Mouse (Mus musculus): ENCODE measurements around the gene Myt1l. TPM values are rescaled to one million over a fixed set of nuclear protein-coding genes. Genes with fewer than 3 reads are reported as not detected.
A peak's percentile ranks its signal among the peaks of the same experiment; 100 is the strongest.

The Myt1l gene
- polyA plus RNA-seq, 1 experiment from 2014 or later = 331 TPM

GRCm38 (mm10) chr12:29675594-29676362 is 147.6 kb downstream of the Myt1l start:
- ATAC-seq (replicated peaks) = peak; percentile 69
- H3K9ac ChIP-seq = no peak overlapping the region

GRCm38 (mm10) chr12:29682384-29682783 is 154.2 kb downstream of the Myt1l start:
- Histone ChIP-seq H3K36me3 (replicated peaks) (no peaks in the 10 kb centered on the region), H3K4me3 (no peak overlapping the region), H3K4me1 (peaks cover 26% of the 10 kb centered on the region), H3K4me2 (no peak overlapping the region), H3K27me3 (replicated peaks) (no peaks in the 10 kb centered on the region), H3K9me3 (no peaks in the 10 kb centered on the region), H3K27ac (no peak overlapping the region), H3K9ac (no peak overlapping the region)
- 90% methylated on average over 8 of the region's 8 CpGs for WGBS
- no peak for ATAC-seq (replicated peaks)

More at GRCm38 (mm10) chr12:29675594-29676362, 147.6 kb downstream of the Myt1l start:
- Histone ChIP-seq H3K27ac (peak overlapping the region; percentile 53), H3K9me3 (no peaks in the 10 kb centered on the region), H3K4me2 (no peak overlapping the region), H3K27me3 (replicated peaks) (no peaks in the 10 kb centered on the region), H3K4me1 (peaks cover 19% of the 10 kb centered on the region), H3K4me3 (no peak overlapping the region), H3K36me3 (replicated peaks) (no peaks in the 10 kb centered on the region)
- WGBS = 41% methylated on average over 14 of the region's 14 CpGs

GRCm38 (mm10) chr12:29682946-29683345 is 154.8 kb downstream of the Myt1l start:
- Histone ChIP-seq H3K27me3 (replicated peaks) (no peaks in the 10 kb centered on the region), H3K4me1 (peaks cover 26% of the 10 kb centered on the region), H3K36me3 (replicated peaks) (no peaks in the 10 kb centered on the region), H3K9ac (no peak overlapping the region), H3K4me3 (no peak overlapping the region), H3K4me2 (no peak overlapping the region), H3K27ac (no peak overlapping the region), H3K9me3 (no peaks in the 10 kb centered on the region)
- ATAC-seq (replicated peaks) = no peak
- 89% methylated on average over 8 of the region's 8 CpGs for WGBS

- H3K27me3 ChIP-seq (replicated peaks) = no peaks in the 10 kb centered on the region
- no peak overlapping the region for H3K4me2 ChIP-seq
- no peak overlapping the region for H3K4me3 ChIP-seq
- no peak for ATAC-seq (replicated peaks)
- WGBS = 63% methylated on average over 8 of the region's 8 CpGs
- no peaks in the 10 kb centered on the region for H3K9me3 ChIP-seq
- H3K9ac ChIP-seq = no peak overlapping the region
- peak overlapping the region; percentile 48 for H3K27ac ChIP-seq
- peaks cover 21% of the 10 kb centered on the region for H3K4me1 ChIP-seq
- H3K36me3 ChIP-seq (replicated peaks) = no peaks in the 10 kb centered on the region
Observed at GRCm38 (mm10) chr12:29686241-29686640, 158.1 kb downstream of the Myt1l start.

- ATAC-seq (replicated peaks) = no peak; the same call in 1 of the 2 replicates
- Histone ChIP-seq H3K9ac (no peak overlapping the region), H3K27me3 (replicated peaks) (no peaks in the 10 kb centered on the region), H3K36me3 (replicated peaks) (no peaks in the 10 kb centered on the region), H3K9me3 (no peaks in the 10 kb centered on the region), H3K4me3 (no peak overlapping the region), H3K4me1 (peaks cover 41% of the 10 kb centered on the region), H3K4me2 (no peak overlapping the region), H3K27ac (no peak overlapping the region)
- 81% methylated on average over 5 of the region's 5 CpGs for WGBS
Observed at GRCm38 (mm10) chr12:29691566-29691965, 163.4 kb downstream of the Myt1l start.

- WGBS = 35% methylated on average over 2 of the region's 2 CpGs
- Histone ChIP-seq H3K9ac (no peak overlapping the region), H3K27ac (peak overlapping the region; percentile 39), H3K27me3 (replicated peaks) (no peaks in the 10 kb centered on the region), H3K9me3 (no peaks in the 10 kb centered on the region), H3K4me2 (no peak overlapping the region), H3K4me3 (no peak overlapping the region), H3K36me3 (replicated peaks) (no peaks in the 10 kb centered on the region), H3K4me1 (peaks cover 69% of the 10 kb centered on the region)
- no peak for ATAC-seq (replicated peaks)
Observed at GRCm38 (mm10) chr12:29695194-29695593, 167.0 kb downstream of the Myt1l start.

GRCm38 (mm10) chr12:29697526-29698500 is 169.6 kb downstream of the Myt1l start:
- Histone ChIP-seq H3K27ac (peak overlapping the region; percentile 88), H3K27me3 (replicated peaks) (no peaks in the 10 kb centered on the region), H3K4me3 (no peak overlapping the region), H3K9ac (no peak overlapping the region), H3K9me3 (no peaks in the 10 kb centered on the region), H3K36me3 (replicated peaks) (no peaks in the 10 kb centered on the region), H3K4me1 (peaks cover 81% of the 10 kb centered on the region), H3K4me2 (peak overlapping the region; percentile 9; the same call in 1 of the 2 replicates)
- ATAC-seq (replicated peaks) = peak; percentile 75
- 49% methylated on average over 12 of the region's 12 CpGs for WGBS

GRCm38 (mm10) chr12:29698541-29698940 is 170.4 kb downstream of the Myt1l start:
- H3K27me3 ChIP-seq (replicated peaks) = no peaks in the 10 kb centered on the region
- WGBS = 9% methylated on average over 3 of the region's 3 CpGs
- no peak overlapping the region for H3K4me3 ChIP-seq
- H3K4me1 ChIP-seq = peaks cover 81% of the 10 kb centered on the region
- H3K9ac ChIP-seq = peak overlapping the region; percentile 25; the same call in 1 of the 2 replicates
- peak overlapping the region; percentile 88 for H3K27ac ChIP-seq
- peak; percentile 16 for ATAC-seq (replicated peaks)
- no peaks in the 10 kb centered on the region for H3K36me3 ChIP-seq (replicated peaks)
- H3K9me3 ChIP-seq = no peaks in the 10 kb centered on the region
- peak overlapping the region; percentile 9; the same call in 1 of the 2 replicates for H3K4me2 ChIP-seq

GRCm38 (mm10) chr12:29698976-29699375 is 170.8 kb downstream of the Myt1l start:
- Histone ChIP-seq H3K36me3 (replicated peaks) (no peaks in the 10 kb centered on the region), H3K9me3 (no peaks in the 10 kb centered on the region), H3K4me1 (peaks cover 83% of the 10 kb centered on the region), H3K4me2 (peak overlapping the region; percentile 9), H3K27me3 (replicated peaks) (no peaks in the 10 kb centered on the region), H3K27ac (peak overlapping the region; percentile 88), H3K4me3 (no peak overlapping the region), H3K9ac (peak overlapping the region; percentile 25; the same call in 1 of the 2 replicates)
- peak; percentile 28 for ATAC-seq (replicated peaks)
- 5% methylated on average over 10 of the region's 10 CpGs for WGBS

GRCm38 (mm10) chr12:29699386-29699785 is 171.2 kb downstream of the Myt1l start:
- Histone ChIP-seq H3K4me1 (peaks cover 83% of the 10 kb centered on the region), H3K4me3 (no peak overlapping the region), H3K9me3 (no peaks in the 10 kb centered on the region), H3K27ac (peak overlapping the region; percentile 88), H3K27me3 (replicated peaks) (no peaks in the 10 kb centered on the region), H3K4me2 (peak overlapping the region; percentile 9), H3K9ac (0 out of 2 replicates have a peak overlapping the region, but pooled peaks have one; percentile 9), H3K36me3 (replicated peaks) (no peaks in the 10 kb centered on the region)
- WGBS = 11% methylated on average over 10 of the region's 10 CpGs
- no peak for ATAC-seq (replicated peaks)

- WGBS = 93% methylated on average over 3 of the region's 3 CpGs
- Histone ChIP-seq H3K27me3 (replicated peaks) (no peaks in the 10 kb centered on the region), H3K9ac (no peak overlapping the region), H3K4me3 (no peak overlapping the region), H3K36me3 (replicated peaks) (no peaks in the 10 kb centered on the region), H3K4me2 (no peak overlapping the region), H3K9me3 (no peaks in the 10 kb centered on the region), H3K4me1 (peaks cover 76% of the 10 kb centered on the region), H3K27ac (peak overlapping the region; percentile 88)
- no peak for ATAC-seq (replicated peaks)
Observed at GRCm38 (mm10) chr12:29700026-29700425, 171.8 kb downstream of the Myt1l start.

GRCm38 (mm10) chr12:29701076-29701475 is 172.9 kb downstream of the Myt1l start:
- Histone ChIP-seq H3K9ac (no peak overlapping the region), H3K27me3 (replicated peaks) (no peaks in the 10 kb centered on the region), H3K4me3 (no peak overlapping the region), H3K9me3 (no peaks in the 10 kb centered on the region), H3K4me1 (peaks cover 67% of the 10 kb centered on the region), H3K27ac (peak overlapping the region; percentile 75), H3K36me3 (replicated peaks) (no peaks in the 10 kb centered on the region), H3K4me2 (no peak overlapping the region)
- ATAC-seq (replicated peaks) = no peak
- 49% methylated on average over 4 of the region's 4 CpGs for WGBS
